Mouse (Mus musculus) kidney, embryonic 14.5 days (tissue): ENCODE data around the gene Guca1a. TPM values are rescaled to one million over a fixed set of nuclear protein-coding genes. Genes with fewer than 3 reads are reported as not detected.

Source experiments
- ATAC-seq: fragments of 200-750 bp; cut with Nextera tagmentation; 2 replicates; pipeline ENCODE4 v1.8.0; 2017; ENCODE audit warnings: moderate number of reproducible peaks, mild to moderate bottlenecking, moderate TSS enrichment, moderate library complexity; ENCODE audit not compliant: low FRiP score, low TSS enrichment
- H3K27ac ChIP-seq: fragments of 300-500 bp; sonication (generic); 2 replicates; pipeline ENCODE4 v1.5.1; 2014; ENCODE audit warnings: low read depth, mild to moderate bottlenecking, low read length, moderate library complexity, mixed read lengths
- H3K27me3 ChIP-seq: fragments of 300-500 bp; sonication (generic); 2 replicates; pipeline ENCODE4 v1.6.1; 2014; ENCODE audit warnings: mild to moderate bottlenecking, low read length; ENCODE audit not compliant: control insufficient read depth, insufficient read depth
- H3K36me3 ChIP-seq: fragments of 300-500 bp; sonication (generic); 2 replicates; pipeline ENCODE4 v1.6.1; 2014; ENCODE audit warnings: low read length, mixed read lengths; ENCODE audit not compliant: control insufficient read depth, insufficient read depth
- H3K4me1 ChIP-seq: fragments of 300-500 bp; sonication (generic); 2 replicates; pipeline ENCODE4 v1.6.1; 2014; ENCODE audit warnings: low read length, mixed read lengths; ENCODE audit not compliant: control insufficient read depth, insufficient read depth
- H3K4me2 ChIP-seq: fragments of 300-500 bp; sonication (generic); replicated peaks from 2 replicates; pipeline ENCODE4 v1.6.1; 2014; ENCODE audit warnings: low read depth, mild to moderate bottlenecking, low read length
- H3K4me3 ChIP-seq: fragments of 300-500 bp; sonication (generic); 2 replicates; pipeline ENCODE4 v1.5.1; 2014; ENCODE audit warnings: mild to moderate bottlenecking, low read length
- H3K9ac ChIP-seq: fragments of 300-500 bp; sonication (generic); 2 replicates; pipeline ENCODE4 v1.6.1; 2014; ENCODE audit warnings: low read depth, mild to moderate bottlenecking, low read length, moderate library complexity
- H3K9me3 ChIP-seq: fragments of 300-500 bp; sonication (generic); 2 replicates; pipeline ENCODE4 v1.6.1; 2016; ENCODE audit warnings: low read length; ENCODE audit not compliant: control insufficient read depth
- WGBS: fragments of 180-500 bp; shearing (Covaris S2); extraction: QIAGEN DNeasy Blood & Tissue Kit; methylation state at CpG from one replicate; pipeline ENCODE4 v1.1.7; 2014; 5-methylcytosine and 5-hydroxymethylcytosine counted together
- polyA plus RNA-seq: library from polyadenylated mRNA; unstranded; fragments of >200 nt; fragmentation: Nextera tagmentation; extraction: Ambion mirVana; gene quantifications from 2 replicates; pipeline ENCODE4 v1.2.1, GENCODE M21; 2014

The Guca1a gene
- 2.4 and 2.8 TPM in 2 replicates for polyA plus RNA-seq

DNA sequence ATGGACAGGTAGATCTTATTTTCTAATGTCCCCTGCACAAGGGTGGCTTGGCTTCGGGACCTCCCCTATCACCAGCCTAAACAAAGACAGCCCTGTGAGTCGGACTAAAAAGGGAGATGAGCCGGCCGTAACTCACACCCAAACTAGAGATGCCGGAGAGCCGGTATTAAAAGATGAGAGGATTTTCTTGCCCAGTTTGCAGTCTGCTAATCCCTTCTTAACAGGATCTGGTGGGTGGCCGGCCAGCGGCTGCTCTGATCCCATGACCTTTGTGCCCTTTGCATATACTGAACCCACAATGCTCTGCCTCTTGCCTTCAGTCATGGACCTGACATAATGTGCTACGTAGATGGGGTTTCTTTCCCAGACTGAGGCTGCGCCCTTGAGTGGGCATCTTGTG, at the start of gene Guca1a:
Guca1a (minus strand) TSS at position 134 of the 400 bp plus-strand sequence.
- Histone ChIP-seq H3K4me3 (no peak within 1 kb of the TSS), H3K4me1 (no peaks in the 10 kb centered on the region)
- 66% methylated on average over 10 of the region's 10 CpGs for WGBS

DNA sequence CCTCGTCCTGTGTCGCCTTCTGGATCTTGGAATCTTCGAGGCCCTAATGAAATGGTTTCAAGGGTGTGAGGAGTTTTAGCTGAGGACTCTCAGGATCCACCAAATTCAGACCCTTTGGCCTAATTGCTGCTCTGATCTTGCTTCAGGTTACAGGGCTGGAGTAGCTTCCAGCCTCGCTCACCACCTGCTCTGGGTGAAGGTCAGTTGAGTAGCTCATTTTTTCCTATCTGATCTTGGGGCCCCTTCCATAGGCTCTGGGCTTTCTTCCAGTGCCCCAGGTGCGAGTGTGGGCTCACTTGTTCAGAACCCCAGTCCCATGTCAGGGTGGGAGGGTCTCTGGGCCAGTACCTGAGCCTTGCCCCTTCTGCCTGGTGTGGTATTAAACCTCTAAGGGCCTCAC, 49.0 kb upstream of the Guca1a start:
- Histone ChIP-seq H3K27me3 (no peaks in the 10 kb centered on the region), H3K36me3 (no peaks in the 10 kb centered on the region), H3K9ac (no peak overlapping the region), H3K4me1 (peaks cover 45% of the 10 kb centered on the region), H3K27ac (peak overlapping the region; percentile 20; the same call in 1 of the 2 replicates), H3K9me3 (no peaks in the 10 kb centered on the region), H3K4me2 (no peak overlapping the region), H3K4me3 (no peak overlapping the region)
- ATAC-seq, result no peak
- WGBS, result 55% methylated on average over 5 of the region's 5 CpGs

More for the DNA sequence above, at the start of gene Guca1a:
- Histone ChIP-seq H3K36me3 (no peaks in the 10 kb centered on the region), H3K27me3 (no peaks in the 10 kb centered on the region), H3K4me2 (no peak within 1 kb of the TSS), H3K9ac (no peak within 1 kb of the TSS), H3K27ac (no peak within 1 kb of the TSS), H3K9me3 (no peaks in the 10 kb centered on the region)
- no peak for ATAC-seq

DNA sequence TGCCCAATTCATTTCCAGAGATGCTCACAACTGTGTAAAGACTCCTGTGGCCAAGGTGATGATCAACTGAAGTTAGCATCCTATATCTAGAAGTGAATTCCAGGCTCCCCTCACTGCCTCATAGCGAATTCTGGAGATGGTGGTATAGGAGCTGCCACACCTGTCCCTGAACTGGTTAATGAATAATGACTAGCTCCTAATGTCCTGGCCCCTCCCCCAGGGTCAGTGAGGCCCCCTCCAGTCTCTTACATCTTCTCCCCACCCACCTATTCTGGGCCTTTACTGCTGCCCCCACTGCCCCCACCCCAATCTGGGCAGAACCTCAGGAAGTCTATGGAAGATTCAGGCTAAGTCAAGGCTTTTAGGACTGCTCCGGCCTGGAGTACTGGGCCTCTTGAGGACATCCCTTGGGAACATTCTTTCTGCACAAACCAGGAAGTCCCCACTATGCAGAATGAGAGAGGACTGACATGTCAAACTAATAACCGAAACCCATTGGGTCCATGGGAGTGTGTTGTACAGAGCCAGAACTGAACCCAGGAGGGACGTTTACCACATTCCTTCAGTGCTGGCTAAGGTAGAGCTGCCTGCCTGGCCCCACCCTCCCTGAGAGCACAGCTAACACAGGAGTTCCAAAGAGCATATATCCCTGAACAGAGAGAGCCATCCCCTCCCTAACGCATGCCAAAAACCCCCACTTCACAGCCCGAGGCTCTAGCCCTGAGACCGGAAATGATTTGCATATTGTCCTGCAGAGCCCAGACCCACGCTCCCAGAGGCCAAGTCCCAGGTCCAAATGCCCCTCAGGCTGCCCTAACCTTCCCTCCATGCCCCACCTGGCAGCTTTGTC, 48.4 kb upstream of the Guca1a start:
- Histone ChIP-seq H3K4me1 (peaks cover 45% of the 10 kb centered on the region), H3K9ac (no peak overlapping the region), H3K27ac (peak overlapping the region; percentile 20; the same call in 1 of the 2 replicates), H3K4me2 (no peak overlapping the region), H3K9me3 (no peaks in the 10 kb centered on the region), H3K4me3 (no peak overlapping the region), H3K36me3 (no peaks in the 10 kb centered on the region), H3K27me3 (no peaks in the 10 kb centered on the region)
- 0 out of 2 replicates have a peak, but pooled peaks have one; percentile 40 for ATAC-seq
- WGBS, result 25% methylated on average over 8 of the region's 8 CpGs

DNA sequence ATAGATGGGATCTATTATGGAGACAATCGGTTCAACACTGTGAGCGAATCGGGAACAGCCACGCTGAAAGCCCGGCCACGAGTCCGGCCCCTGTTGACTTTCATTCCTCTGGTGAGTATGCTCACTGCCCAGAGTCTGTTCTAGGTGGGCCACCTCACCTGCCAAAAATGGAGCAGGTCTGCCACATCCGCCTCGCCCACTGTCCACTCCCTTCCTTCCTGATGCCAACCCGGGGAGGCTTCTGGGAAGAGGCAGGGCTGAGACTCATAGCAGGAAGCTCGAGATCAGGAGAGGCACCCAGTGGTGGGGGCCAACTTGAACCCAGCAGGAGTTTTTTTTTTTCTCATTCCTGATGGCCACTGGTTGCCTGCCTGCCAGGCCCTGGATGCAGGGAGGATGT, 46.2 kb upstream of the Guca1a start:
- no peak for ATAC-seq
- Histone ChIP-seq H3K4me1 (peaks cover 33% of the 10 kb centered on the region), H3K9ac (no peak overlapping the region), H3K36me3 (no peaks in the 10 kb centered on the region), H3K9me3 (no peaks in the 10 kb centered on the region), H3K27me3 (no peaks in the 10 kb centered on the region), H3K4me2 (no peak overlapping the region), H3K4me3 (no peak overlapping the region), H3K27ac (no peak overlapping the region)
- 92% methylated on average over 11 of the region's 11 CpGs for WGBS

DNA sequence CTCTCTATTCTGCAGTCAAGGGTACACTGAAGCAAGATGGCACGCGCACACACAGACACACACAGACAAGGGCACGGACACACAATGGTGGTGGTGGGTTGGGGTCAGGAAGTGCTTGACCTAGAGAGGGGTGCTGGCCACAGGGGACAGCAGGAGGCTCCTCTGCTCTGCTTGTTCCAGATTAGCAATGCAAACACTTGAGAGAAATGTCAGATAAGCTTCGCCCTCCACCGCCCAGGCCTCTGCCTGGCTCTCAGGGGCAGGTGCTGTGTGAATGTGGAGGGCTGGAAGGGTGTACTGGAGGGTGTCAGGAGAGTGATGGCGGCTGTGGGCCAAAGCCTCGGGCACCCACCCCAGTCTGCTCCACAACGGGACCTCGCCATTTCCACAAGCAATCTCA, 45.6 kb upstream of the Guca1a start:
- no peak for ATAC-seq
- Histone ChIP-seq H3K27me3 (no peaks in the 10 kb centered on the region; the same call in 1 of the 2 replicates), H3K4me3 (no peak overlapping the region), H3K27ac (no peak overlapping the region), H3K4me2 (no peak overlapping the region), H3K9ac (no peak overlapping the region), H3K36me3 (no peaks in the 10 kb centered on the region), H3K9me3 (no peaks in the 10 kb centered on the region), H3K4me1 (peaks cover 29% of the 10 kb centered on the region)
- 84% methylated on average over 9 of the region's 9 CpGs for WGBS

DNA sequence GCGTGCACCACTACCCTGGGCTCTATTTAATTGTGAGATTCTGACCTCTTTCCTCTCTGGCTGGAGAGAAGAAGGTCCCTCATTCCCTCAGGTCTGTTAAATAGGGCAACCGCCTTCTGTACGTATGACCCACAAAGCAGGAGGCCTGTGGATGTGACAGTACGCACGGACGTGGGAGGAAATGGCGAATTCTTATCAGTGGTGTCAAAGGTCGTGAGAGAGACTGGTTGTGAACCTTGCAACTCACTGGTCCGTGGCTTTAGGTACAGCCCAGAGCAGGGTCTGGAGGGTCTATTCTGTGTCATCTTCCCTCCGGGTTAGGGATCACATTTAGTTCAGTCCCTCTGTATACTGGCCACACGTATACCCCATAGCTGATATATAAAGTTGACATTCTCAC, 45.1 kb upstream of the Guca1a start:
- WGBS, result 65% methylated on average over 11 of the region's 11 CpGs
- ATAC-seq, result no peak
- Histone ChIP-seq H3K27ac (no peak overlapping the region), H3K9ac (no peak overlapping the region), H3K4me2 (no peak overlapping the region), H3K4me3 (no peak overlapping the region), H3K27me3 (no peaks in the 10 kb centered on the region; the same call in 1 of the 2 replicates), H3K36me3 (no peaks in the 10 kb centered on the region), H3K4me1 (peaks cover 29% of the 10 kb centered on the region), H3K9me3 (no peaks in the 10 kb centered on the region)

DNA sequence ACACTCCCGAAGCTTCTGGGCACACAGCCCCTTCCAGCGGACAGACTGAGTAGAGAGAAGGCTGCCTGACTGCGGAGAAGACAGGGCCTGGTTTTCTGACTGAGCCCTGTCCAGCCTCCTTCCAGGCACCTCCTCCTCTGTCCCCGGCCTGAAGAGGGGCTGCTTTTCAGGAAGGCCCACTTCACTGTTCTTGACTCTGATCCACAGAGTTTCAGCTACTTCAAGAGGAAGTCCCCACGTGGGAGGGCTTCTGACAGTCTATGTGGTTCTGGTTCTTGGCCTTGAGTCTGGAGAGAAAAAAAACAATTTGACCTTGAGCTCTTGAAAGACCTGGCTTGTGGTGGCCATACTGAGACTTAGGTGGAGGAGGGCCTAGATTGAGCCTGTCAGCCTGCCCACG, 43.7 kb upstream of the Guca1a start:
- H3K4me3 ChIP-seq, result no peak overlapping the region
- WGBS, result 70% methylated on average over 6 of the region's 6 CpGs
- no peak overlapping the region for H3K27ac ChIP-seq
- H3K4me2 ChIP-seq, result no peak overlapping the region
- H3K4me1 ChIP-seq, result peaks cover 22% of the 10 kb centered on the region
- H3K9ac ChIP-seq, result no peak overlapping the region
- H3K27me3 ChIP-seq, result no peaks in the 10 kb centered on the region; the same call in 1 of the 2 replicates
- no peak for ATAC-seq
- no peaks in the 10 kb centered on the region for H3K36me3 ChIP-seq
- no peaks in the 10 kb centered on the region for H3K9me3 ChIP-seq

DNA sequence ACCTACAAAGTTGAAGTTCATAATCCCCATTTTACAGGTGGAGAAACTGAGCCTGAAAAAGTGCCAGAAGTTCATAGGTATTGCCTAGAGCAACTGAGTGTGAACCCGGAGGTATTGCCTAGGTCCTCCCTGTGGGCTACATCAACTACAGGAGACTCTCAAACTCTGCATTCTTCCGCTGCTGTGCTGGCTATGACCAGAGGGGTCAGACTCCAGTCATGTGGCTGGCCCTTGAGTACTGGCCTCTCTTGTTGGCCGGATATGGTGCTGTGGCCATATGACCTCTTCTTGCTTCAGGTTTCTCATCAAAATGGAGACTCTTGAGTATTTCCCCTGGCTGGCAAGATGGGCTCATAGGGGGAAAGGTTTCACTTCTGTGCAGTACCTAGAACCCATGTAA, 41.9 kb upstream of the Guca1a start:
- no peak overlapping the region for H3K4me2 ChIP-seq
- WGBS, result 69% methylated on average over 3 of the region's 3 CpGs

DNA sequence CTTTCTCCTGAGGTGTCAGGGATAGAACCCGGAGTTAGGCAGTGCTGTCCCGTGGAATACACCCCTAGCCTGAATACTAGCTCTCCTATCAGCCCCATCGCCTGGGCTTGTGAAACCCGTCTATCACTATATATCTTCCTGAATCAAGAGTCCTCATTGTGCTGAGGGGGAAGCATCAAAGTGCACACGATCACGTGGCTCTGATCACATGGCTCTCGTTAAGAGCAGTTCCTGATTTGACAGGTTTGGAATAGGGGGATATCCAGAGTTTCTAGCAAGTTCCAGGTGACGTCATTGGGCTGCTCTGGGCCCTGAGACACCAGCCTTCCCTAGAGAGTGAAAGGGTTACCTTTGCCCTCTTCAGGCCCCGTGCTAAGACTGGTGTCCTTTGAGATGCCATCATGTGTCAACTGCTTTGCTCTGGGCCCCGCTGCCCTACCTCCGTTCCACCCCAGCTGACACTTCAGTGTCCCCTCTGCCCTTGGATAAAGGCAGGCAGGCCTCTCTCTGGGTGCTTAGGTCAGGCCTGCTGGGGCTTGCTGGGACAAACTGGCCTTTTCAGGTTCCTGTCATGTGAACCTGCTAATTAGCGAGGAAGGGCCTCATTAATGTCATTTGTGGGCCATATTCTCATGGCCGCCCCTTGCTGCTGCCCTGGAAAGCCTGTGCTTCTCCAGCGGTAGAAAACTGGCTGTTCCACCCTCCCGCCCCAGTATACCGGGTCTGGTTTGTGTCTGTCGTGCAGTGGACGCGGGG, 41.1 kb upstream of the Guca1a start:
- Histone ChIP-seq H3K27me3 (peaks cover 13% of the 10 kb centered on the region), H3K4me1 (peaks cover 10% of the 10 kb centered on the region), H3K9ac (no peak overlapping the region), H3K27ac (no peak overlapping the region), H3K4me2 (no peak overlapping the region), H3K4me3 (no peak overlapping the region), H3K36me3 (no peaks in the 10 kb centered on the region), H3K9me3 (no peaks in the 10 kb centered on the region)
- no peak for ATAC-seq
- WGBS, result 72% methylated on average over 19 of the region's 19 CpGs

More for the DNA sequence above, 41.9 kb upstream of the Guca1a start:
- no peak overlapping the region for H3K4me3 ChIP-seq
- no peaks in the 10 kb centered on the region for H3K36me3 ChIP-seq
- peaks cover 9% of the 10 kb centered on the region for H3K4me1 ChIP-seq
- no peak overlapping the region for H3K9ac ChIP-seq
- ATAC-seq, result no peak
- H3K9me3 ChIP-seq, result no peaks in the 10 kb centered on the region
- H3K27ac ChIP-seq, result no peak overlapping the region
- peaks cover 8% of the 10 kb centered on the region; the same call in 1 of the 2 replicates for H3K27me3 ChIP-seq
